Mouse (Mus musculus): ENCODE data around the gene Lrrc47. TPM values are rescaled to one million over a fixed set of nuclear protein-coding genes. Genes with fewer than 3 reads are reported as not detected.

Gene Lrrc47
- polyA plus RNA-seq (2012; rRNA removed) = 51.3 and 56.2 TPM in 2 replicates

DNA sequence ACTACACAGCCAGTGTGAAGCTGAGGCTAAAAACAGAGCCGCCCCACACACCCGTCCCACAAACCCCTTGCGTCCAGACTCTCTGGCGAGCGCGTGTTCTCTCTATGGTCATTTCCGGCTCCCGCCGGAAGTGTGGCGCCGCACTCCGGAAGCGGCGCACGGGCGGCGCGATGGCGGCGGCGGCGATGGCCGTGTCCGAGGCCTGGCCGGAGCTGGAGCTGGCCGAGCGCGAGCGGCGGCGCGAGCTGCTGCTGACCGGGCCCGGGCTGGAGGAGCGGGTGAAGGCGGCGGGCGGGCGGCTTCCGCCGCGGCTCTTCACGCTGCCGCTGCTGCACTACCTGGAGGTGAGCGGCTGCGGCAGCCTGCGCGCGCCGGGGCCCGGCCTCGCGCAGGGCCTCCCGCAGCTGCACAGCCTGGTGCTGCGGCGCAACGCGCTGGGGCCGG is at the start of gene Lrrc47:
Gene Lrrc47 (plus strand): TSS at position 86 of the 444 bp plus-strand sequence.

DNA sequence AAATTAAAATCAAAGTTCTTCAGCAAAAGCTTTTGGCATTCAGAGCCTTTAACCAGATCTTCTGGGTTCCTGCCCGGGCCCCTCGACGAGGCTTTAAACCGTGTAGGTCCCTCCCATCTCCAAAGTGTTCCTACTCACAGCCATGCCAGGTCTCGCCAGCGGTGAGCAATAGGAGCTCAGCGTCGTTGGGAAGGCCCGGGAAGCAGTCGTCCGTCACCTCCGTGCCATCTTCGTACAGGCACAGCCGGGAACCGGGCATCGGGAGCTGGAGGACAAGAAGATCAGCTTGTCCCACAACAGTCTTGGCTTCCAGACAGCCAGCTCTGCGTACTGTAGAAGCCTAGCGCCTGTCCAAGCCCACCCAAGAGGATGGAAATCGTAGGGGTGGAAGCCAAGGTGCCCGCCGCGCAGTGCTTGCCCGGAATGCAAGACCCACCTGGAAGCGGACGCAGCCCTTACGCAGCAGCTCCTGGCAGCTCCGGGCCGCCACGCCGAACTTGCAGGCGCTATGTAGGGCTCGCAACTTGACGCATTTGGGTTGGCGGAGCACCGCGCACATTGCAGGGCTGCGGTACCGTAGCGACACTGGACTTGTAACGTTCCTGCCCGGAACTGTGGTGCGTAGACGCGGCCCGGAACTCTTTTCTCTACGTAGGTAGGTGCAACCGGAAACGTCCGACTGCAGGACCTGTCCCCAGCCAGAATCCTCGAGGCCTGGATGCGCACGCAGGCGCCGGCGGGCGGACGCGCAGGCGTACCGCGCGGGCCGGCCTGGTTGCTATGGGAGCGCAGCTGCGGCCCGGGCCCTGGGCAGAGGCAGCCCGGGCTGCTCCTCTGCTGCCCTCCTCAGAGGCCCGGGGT is 36.9 kb upstream of the Lrrc47 start, which contains the start of the genes Dffb and Cep104:
Gene Dffb (minus strand): TSS at position 696 of the 861 bp plus-strand sequence.
Gene Cep104 (plus strand): TSS at position 764 of the 861 bp plus-strand sequence.

GRCm38 (mm10) chr4:154025641-154026440 is 14.3 kb downstream of the Lrrc47 start, which contains the start of gene Smim1:
Gene Smim1 (minus strand): TSS chr4:154026230.

GRCm38 (mm10) chr4:154042577-154042976 is 31.0 kb downstream of the Lrrc47 start, which contains the start of gene Ccdc27:
Gene Ccdc27 (minus strand): TSS chr4:154042677.

Other genes starting within 250 kb of the Lrrc47 start
- gene A430005L14Rik, start 54.5 kb upstream of the Lrrc47 start, polyA plus RNA-seq (2012; rRNA removed) = 48.3 and 54.3 TPM in 2 replicates
- gene Dffb, start 36.6 kb upstream of the Lrrc47 start, polyA plus RNA-seq (2012; rRNA removed) = 15.8 and 17.8 TPM in 2 replicates
- gene Cep104, start 36.5 kb upstream of the Lrrc47 start, polyA plus RNA-seq (2012; rRNA removed) = 10.2 and 11.9 TPM in 2 replicates
- gene Smim1, start 14.5 kb downstream of the Lrrc47 start, polyA plus RNA-seq (2012; rRNA removed) = 20.5 and 21.8 TPM in 2 replicates
- gene Ccdc27, start 30.9 kb downstream of the Lrrc47 start, polyA plus RNA-seq (2012; rRNA removed) = not detected in 2 replicates
- gene Trp73, start 128.5 kb downstream of the Lrrc47 start, polyA plus RNA-seq (2012; rRNA removed) = 0.50 and 0.64 TPM in 2 replicates
- 24.9 and 27.2 TPM in 2 replicates for gene Wrap73, start 130.6 kb downstream of the Lrrc47 start, polyA plus RNA-seq (2012; rRNA removed)
- gene Tprgl, start 148.9 kb downstream of the Lrrc47 start, polyA plus RNA-seq (2012; rRNA removed) = 246 and 269 TPM in 2 replicates
- gene Megf6, start 159.0 kb downstream of the Lrrc47 start, polyA plus RNA-seq (2012; rRNA removed) = 6.4 and 8.7 TPM in 2 replicates